Mouse (Mus musculus) heart, embryonic 15.5 days (tissue): ENCODE results near the gene Mrpl11. TPM values are rescaled to one million over a fixed set of nuclear protein-coding genes. Genes with fewer than 3 reads are reported as not detected.
A peak's percentile ranks its signal among the peaks of the same experiment; 100 is the strongest.
"Not testable (repeated sequence)": the region's sequence is repeated elsewhere in the genome, so short reads cannot be mapped to it uniquely, and the experiment has no call there.

Experiments
- ATAC-seq: fragments of 200-750 bp; cut with Nextera tagmentation; replicated peaks from 2 replicates; pipeline ENCODE4 v1.8.0; 2017; ENCODE audit warnings: low read depth, moderate TSS enrichment; ENCODE audit not compliant: insufficient number of reproducible peaks, insufficient read depth, low FRiP score
- H3K27ac ChIP-seq: fragments of 300-500 bp; sonication (generic); 2 replicates; pipeline ENCODE4 v1.5.1; 2015; ENCODE audit warnings: mild to moderate bottlenecking, inconsistent platforms
- H3K27me3 ChIP-seq: fragments of 300-500 bp; sonication (generic); 2 replicates; pipeline ENCODE4 v1.6.1; 2015; ENCODE audit warnings: inconsistent platforms
- H3K36me3 ChIP-seq: fragments of 300-500 bp; sonication (generic); 2 replicates; pipeline ENCODE4 v1.6.1; 2015; ENCODE audit warnings: mild to moderate bottlenecking, inconsistent platforms
- H3K4me1 ChIP-seq: fragments of 300-500 bp; sonication (generic); replicated peaks from 2 replicates; pipeline ENCODE4 v1.6.1; 2015; ENCODE audit warnings: inconsistent platforms
- H3K4me2 ChIP-seq: fragments of 300-500 bp; sonication (generic); 2 replicates; pipeline ENCODE4 v1.6.1; 2015; ENCODE audit warnings: inconsistent platforms, mild to moderate bottlenecking, moderate library complexity
- H3K4me3 ChIP-seq: fragments of 300-500 bp; sonication (generic); 2 replicates; pipeline ENCODE4 v1.5.1; 2015; ENCODE audit warnings: mild to moderate bottlenecking, inconsistent platforms
- H3K9ac ChIP-seq: fragments of 300-500 bp; sonication (generic); 2 replicates; pipeline ENCODE4 v1.6.1; 2015; ENCODE audit warnings: mild to moderate bottlenecking, inconsistent platforms
- H3K9me3 ChIP-seq: fragments of 300-500 bp; sonication (generic); replicated peaks from 2 replicates; pipeline ENCODE4 v1.6.1; 2016; ENCODE audit warnings: inconsistent platforms
- whole genome bisulfite sequencing: fragments of 180-500 bp; shearing (Covaris S2); methylation state at CpG from one replicate; pipeline ENCODE4 v1.1.7; 2015; ENCODE audit warnings: mixed read lengths; 5-methylcytosine and 5-hydroxymethylcytosine counted together
- polyA plus RNA-seq: library from polyadenylated mRNA; unstranded; fragments of >200 nt; fragmentation: Nextera tagmentation; extraction: Ambion mirVana; gene quantifications from 2 replicates; pipeline ENCODE4 v1.2.1, GENCODE M21; 2015

Mrpl11 gene
- polyA plus RNA-seq, 1 experiment from 2014 or later: 97.3 TPM

- H3K27me3 ChIP-seq: peaks cover 25% of the 10 kb centered on the region
These were observed 18.7 kb upstream of the Mrpl11 start for GRCm38 (mm10) chr19:4943253-4943588.

DNA sequence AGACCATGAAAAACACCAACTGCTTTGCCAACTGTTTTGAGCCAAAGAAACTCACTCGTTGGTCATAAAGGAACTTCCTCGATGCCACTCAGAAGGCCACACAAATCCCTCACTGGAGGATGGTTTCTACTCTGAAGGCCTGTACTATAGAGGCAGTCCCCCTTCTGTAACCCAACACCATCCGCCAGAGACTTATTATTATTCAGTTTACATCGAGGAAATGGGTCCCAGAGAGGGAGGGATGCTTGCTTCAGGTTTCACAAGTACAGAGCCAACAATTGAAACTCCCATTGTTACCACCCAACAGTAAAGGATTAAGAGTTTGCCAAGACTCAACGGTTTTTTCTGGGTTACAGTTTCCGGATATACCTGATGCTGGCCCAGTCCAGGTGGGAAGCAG, 16.4 kb upstream of the Mrpl11 start:
- no peak for ATAC-seq
- no peak overlapping the region for H3K27ac ChIP-seq

More at GRCm38 (mm10) chr19:4943253-4943588, 18.7 kb upstream of the Mrpl11 start:
- Histone ChIP-seq H3K36me3 (no peaks in the 10 kb centered on the region), H3K9ac (peak overlapping the region; percentile 30), H3K4me1 (peaks cover 9% of the 10 kb centered on the region), H3K9me3 (no peaks in the 10 kb centered on the region), H3K27ac (no peak overlapping the region), H3K4me3 (peak overlapping the region; percentile 69), H3K4me2 (peak overlapping the region; percentile 98)
- ATAC-seq: no peak
- 8% methylated on average over 13 of the region's 13 CpGs for WGBS

DNA sequence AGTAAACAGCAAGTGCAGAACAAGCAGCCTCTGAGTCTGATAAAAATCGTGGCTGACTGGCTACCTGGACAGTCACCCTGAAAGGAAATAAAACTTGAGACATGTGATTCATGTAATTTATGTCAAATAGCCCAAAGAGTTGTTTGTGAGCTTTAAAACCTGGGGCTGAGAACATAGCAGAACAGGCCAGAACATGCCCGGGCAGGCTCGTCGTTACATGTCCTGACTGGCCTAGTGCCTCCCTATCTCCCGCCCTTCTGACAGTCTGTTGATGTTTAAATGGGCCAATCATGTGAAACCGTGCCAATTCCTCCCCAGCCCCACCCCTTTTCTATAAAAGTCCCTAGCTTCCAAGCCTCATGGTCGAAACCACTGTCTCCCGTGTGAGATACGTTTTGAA, 13.3 kb upstream of the Mrpl11 start:
- H3K9ac ChIP-seq, ATAC-seq, H3K36me3 ChIP-seq, H3K27ac ChIP-seq, H3K4me1 ChIP-seq, H3K9me3 ChIP-seq, H3K27me3 ChIP-seq, H3K4me2 ChIP-seq, H3K4me3 ChIP-seq: not testable (repeated sequence)
- WGBS: 72% methylated on average over 9 of the region's 9 CpGs

More for the DNA sequence above, 16.4 kb upstream of the Mrpl11 start:
- Histone ChIP-seq H3K36me3 (no peaks in the 10 kb centered on the region), H3K27me3 (peaks cover 24% of the 10 kb centered on the region), H3K4me2 (no peak overlapping the region), H3K4me1 (peaks cover 9% of the 10 kb centered on the region), H3K9me3 (no peaks in the 10 kb centered on the region), H3K9ac (no peak overlapping the region), H3K4me3 (no peak overlapping the region)
- 50% methylated on average over 6 of the region's 6 CpGs for WGBS

- H3K27ac ChIP-seq: no peak overlapping the region
- peaks cover 31% of the 10 kb centered on the region for H3K36me3 ChIP-seq
- H3K4me3 ChIP-seq: no peak overlapping the region
- no peak for ATAC-seq
- H3K27me3 ChIP-seq: no peaks in the 10 kb centered on the region
- H3K9me3 ChIP-seq: no peaks in the 10 kb centered on the region
- no peak overlapping the region for H3K4me2 ChIP-seq
- 78% methylated on average over 2 of the region's 2 CpGs for WGBS
- H3K9ac ChIP-seq: no peak overlapping the region
- H3K4me1 ChIP-seq: no peaks in the 10 kb centered on the region; the same call in 1 of the 2 replicates
These were observed 6.3 kb downstream of the Mrpl11 start for GRCm38 (mm10) chr19:4968236-4968635.

DNA sequence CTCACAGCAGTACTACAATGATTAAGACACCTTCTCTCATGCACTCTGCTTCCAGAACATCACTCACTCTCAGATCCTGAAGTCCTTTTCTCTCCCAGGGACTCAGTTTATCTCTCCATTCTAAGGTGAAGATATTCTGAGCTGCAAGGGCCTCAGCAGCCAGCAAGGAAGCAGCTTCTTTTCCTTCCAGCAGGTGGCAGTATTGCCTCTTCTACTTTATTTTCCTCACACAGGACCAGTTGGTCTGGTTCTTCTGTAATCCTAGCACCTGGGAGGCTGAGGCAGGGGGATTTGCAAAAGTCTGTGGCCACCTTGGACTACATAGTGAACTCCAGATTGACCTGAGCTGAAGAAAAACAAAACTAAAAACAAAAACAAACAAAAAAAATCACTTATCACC, 19.8 kb downstream of the Mrpl11 start:
- no peaks in the 10 kb centered on the region for H3K9me3 ChIP-seq
- H3K27me3 ChIP-seq: peaks cover 34% of the 10 kb centered on the region
- no peak overlapping the region for H3K9ac ChIP-seq
- no peak overlapping the region for H3K4me2 ChIP-seq
- H3K36me3 ChIP-seq: no peaks in the 10 kb centered on the region
- H3K27ac ChIP-seq: no peak overlapping the region
- ATAC-seq: no peak
- H3K4me1 ChIP-seq: no peaks in the 10 kb centered on the region
- H3K4me3 ChIP-seq: no peak overlapping the region

GRCm38 (mm10) chr19:4989013-4989412, 27.1 kb downstream of the Mrpl11 start:
- Histone ChIP-seq H3K27me3 (peaks cover 43% of the 10 kb centered on the region), H3K4me1 (peaks cover 36% of the 10 kb centered on the region), H3K9me3 (no peaks in the 10 kb centered on the region), H3K9ac (no peak overlapping the region), H3K4me3 (no peak overlapping the region), H3K4me2 (no peak overlapping the region), H3K36me3 (no peaks in the 10 kb centered on the region), H3K27ac (no peak overlapping the region)
- WGBS: 2% methylated on average over 13 of the region's 13 CpGs
- ATAC-seq: no peak

- Histone ChIP-seq H3K9ac (no peak overlapping the region), H3K4me2 (no peak overlapping the region), H3K36me3 (no peaks in the 10 kb centered on the region), H3K27me3 (peaks cover 37% of the 10 kb centered on the region), H3K4me1 (peaks cover 36% of the 10 kb centered on the region), H3K4me3 (no peak overlapping the region), H3K9me3 (no peaks in the 10 kb centered on the region), H3K27ac (no peak overlapping the region)
- ATAC-seq: no peak
- 17% methylated on average over 47 of the region's 47 CpGs for WGBS
These were observed 27.7 kb downstream of the Mrpl11 start for GRCm38 (mm10) chr19:4989434-4990255.

- Histone ChIP-seq H3K27ac (no peak within 1 kb of the TSS), H3K4me1 (peaks cover 36% of the 10 kb centered on the region), H3K36me3 (no peaks in the 10 kb centered on the region), H3K4me2 (peak within 1 kb of the TSS; percentile 52), H3K9me3 (no peaks in the 10 kb centered on the region), H3K9ac (no peak within 1 kb of the TSS), H3K27me3 (peaks cover 31% of the 10 kb centered on the region), H3K4me3 (no peak within 1 kb of the TSS; the same call in 1 of the 2 replicates)
- no peak for ATAC-seq
- 18% methylated on average over 4 of the region's 4 CpGs for WGBS
These were observed 28.3 kb downstream of the Mrpl11 start, which contains the start of gene Npas4 for GRCm38 (mm10) chr19:4990256-4990625. Gene Npas4 (minus strand): TSS chr19:4990316.

DNA sequence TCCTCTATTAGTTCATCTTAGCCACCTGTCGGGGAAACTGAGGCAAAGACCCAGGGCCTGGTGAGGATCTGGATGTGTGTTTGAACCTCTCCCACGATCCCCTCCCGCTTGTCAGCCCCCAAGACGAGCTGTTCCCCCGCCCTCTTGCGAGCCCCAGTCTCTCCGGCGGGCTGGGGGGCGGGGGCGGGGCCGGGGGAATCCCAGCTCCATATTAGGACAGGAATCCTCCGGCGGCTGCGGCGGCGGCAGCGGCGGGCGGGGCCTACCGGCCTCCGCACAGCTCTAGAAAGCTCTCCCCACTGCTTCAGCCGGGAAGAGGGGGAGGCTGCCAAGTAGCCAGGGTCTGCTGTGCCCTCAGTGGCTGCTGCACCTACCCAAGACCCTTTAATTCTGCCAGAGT, 28.8 kb downstream of the Mrpl11 start:
- Histone ChIP-seq H3K4me2 (peak overlapping the region; percentile 52), H3K9me3 (no peaks in the 10 kb centered on the region), H3K27ac (no peak overlapping the region), H3K36me3 (no peaks in the 10 kb centered on the region), H3K4me1 (peaks cover 36% of the 10 kb centered on the region), H3K27me3 (peaks cover 30% of the 10 kb centered on the region), H3K4me3 (no peak overlapping the region; the same call in 1 of the 2 replicates), H3K9ac (no peak overlapping the region)
- no peak for ATAC-seq
- 1% methylated on average over 21 of the region's 22 CpGs for WGBS

DNA sequence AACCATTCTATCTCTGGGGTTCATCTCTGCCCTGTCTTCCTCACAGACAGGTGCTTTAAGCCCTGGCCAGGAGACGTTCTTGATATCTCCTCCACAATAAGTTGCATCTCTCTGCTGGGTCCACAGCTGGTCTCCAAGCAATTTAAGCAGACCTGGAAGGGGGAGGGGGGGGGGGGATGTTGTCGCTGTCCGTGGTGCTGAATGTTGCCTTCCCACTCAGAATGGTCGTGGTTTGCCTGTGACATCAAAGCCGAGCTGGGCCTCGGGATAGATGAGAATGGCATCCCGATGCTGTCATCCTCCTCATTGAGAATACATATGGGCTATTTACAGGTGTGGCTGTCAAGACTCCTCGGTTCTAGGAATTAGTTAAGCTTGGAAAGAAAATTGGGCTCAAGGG, 30.4 kb downstream of the Mrpl11 start:
- peak overlapping the region; percentile 51 for H3K27ac ChIP-seq

DNA sequence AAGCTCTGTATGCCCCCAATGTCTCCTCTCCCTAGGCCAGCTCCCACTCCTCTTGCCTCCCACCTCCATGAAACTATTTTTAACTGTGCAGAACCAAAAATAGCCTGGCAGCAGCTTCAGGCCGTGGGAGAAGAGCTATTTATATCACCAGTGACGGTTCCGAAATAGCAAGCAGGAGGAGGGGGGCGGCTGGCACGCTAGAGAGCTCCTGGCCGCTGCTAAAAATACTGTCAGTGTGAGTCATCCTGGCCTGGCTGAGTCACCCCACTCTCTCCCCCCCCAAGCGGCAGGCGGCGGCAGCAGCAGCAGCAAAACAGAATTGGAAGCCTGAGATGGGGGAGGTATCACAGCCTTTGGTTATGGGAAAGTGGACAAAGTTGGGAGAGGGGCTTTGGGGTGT, 31.0 kb downstream of the Mrpl11 start:
- under 1% methylated on average over 9 of the region's 9 CpGs for WGBS
- Histone ChIP-seq H3K4me1 (peaks cover 36% of the 10 kb centered on the region), H3K27ac (peak overlapping the region; percentile 51)

More for the DNA sequence above, 30.4 kb downstream of the Mrpl11 start:
- Histone ChIP-seq H3K9me3 (no peaks in the 10 kb centered on the region), H3K36me3 (no peaks in the 10 kb centered on the region), H3K4me2 (0 out of 2 replicates have a peak overlapping the region, but pooled peaks have one; percentile 23), H3K4me1 (peaks cover 36% of the 10 kb centered on the region), H3K4me3 (no peak overlapping the region), H3K27me3 (peaks cover 23% of the 10 kb centered on the region), H3K9ac (no peak overlapping the region)
- no peak for ATAC-seq
- WGBS: 8% methylated on average over 8 of the region's 8 CpGs

DNA sequence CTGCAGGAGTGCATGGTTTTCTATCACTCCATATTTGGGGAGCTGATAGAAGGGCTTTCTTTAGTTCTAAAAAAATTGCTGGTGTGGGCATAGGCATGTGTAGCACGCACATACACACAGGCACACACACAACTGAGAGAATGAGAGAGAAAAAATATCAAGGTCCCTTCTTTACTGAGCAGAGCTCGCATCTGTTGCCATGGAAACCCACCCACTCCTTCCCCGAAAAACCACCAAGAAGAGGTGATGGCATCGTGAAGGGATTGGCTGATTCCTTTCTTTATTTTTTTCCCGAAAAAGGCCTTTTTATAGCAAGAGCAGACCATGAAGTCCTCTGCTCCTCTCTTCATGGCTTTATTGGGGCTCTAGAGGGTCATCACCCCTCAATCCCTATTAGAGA, 32.1 kb downstream of the Mrpl11 start:
- no peak overlapping the region for H3K27ac ChIP-seq
- no peaks in the 10 kb centered on the region for H3K36me3 ChIP-seq
- H3K4me2 ChIP-seq: no peak overlapping the region
- no peaks in the 10 kb centered on the region for H3K9me3 ChIP-seq
- no peak overlapping the region for H3K9ac ChIP-seq
- H3K4me3 ChIP-seq: no peak overlapping the region
- H3K4me1 ChIP-seq: peaks cover 36% of the 10 kb centered on the region
- H3K27me3 ChIP-seq: peaks cover 23% of the 10 kb centered on the region
- ATAC-seq: no peak
- WGBS: 59% methylated on average over 5 of the region's 5 CpGs

More for the DNA sequence above, 31.0 kb downstream of the Mrpl11 start:
- peaks cover 23% of the 10 kb centered on the region for H3K27me3 ChIP-seq
- H3K36me3 ChIP-seq: no peaks in the 10 kb centered on the region
- H3K9me3 ChIP-seq: no peaks in the 10 kb centered on the region
- no peak overlapping the region for H3K9ac ChIP-seq
- 0 out of 2 replicates have a peak overlapping the region, but pooled peaks have one; percentile 23 for H3K4me2 ChIP-seq
- no peak overlapping the region for H3K4me3 ChIP-seq
- peak; percentile 94 for ATAC-seq
